Mouse (Mus musculus) heart, adult 2 months (tissue): Measurements from ENCODE around the gene 5730596B20Rik.

Source experiments
- CTCF ChIP-seq: fragments of 200-600 bp; IDR thresholded peaks from 2 replicates; pipeline ENCODE4 v1.8.1; 2022; ENCODE audit warnings: antibody characterized with exemption, mild to moderate bottlenecking, moderate library complexity
- EP300 ChIP-seq: fragments of 200-500 bp; IDR thresholded peaks from 2 replicates; pipeline ENCODE4 v1.6.1; 2011; ENCODE audit warnings: low read depth, low read length, control low read depth; ENCODE audit not compliant: insufficient read depth
- POLR2A ChIP-seq: fragments of 200-500 bp; IDR thresholded peaks from 2 replicates; pipeline ENCODE4 v1.6.1; 2011; ENCODE audit warnings: mild to moderate bottlenecking, low read depth, low read length, control low read depth; ENCODE audit not compliant: insufficient read depth

DNA sequence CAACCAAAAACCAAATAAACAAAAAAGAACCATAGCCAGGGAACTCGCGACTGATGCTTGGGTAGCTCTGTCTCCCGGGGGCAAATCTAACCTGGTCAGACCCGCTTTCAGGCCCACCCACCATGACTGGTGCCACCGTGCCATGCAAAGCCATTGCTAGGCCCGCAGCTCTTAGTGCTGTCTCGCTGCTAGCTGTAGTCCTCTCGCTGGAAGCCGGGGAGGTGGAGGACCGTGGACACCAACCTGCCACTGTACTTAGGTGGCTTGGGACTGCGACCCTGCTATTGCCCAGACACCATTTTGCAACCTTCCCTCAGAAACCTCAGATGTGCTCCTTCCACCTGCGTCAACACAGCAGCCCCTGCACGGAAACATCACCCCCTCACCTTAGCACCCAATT, 34.7 kb downstream of the 5730596B20Rik start:
- TF ChIP-seq CTCF (no peak), POLR2A (no peak), EP300 (no peak)
